Mouse (Mus musculus) liver, embryonic 14.5 days (tissue): ENCODE measurements at regions not wholly inside any gene's neighbourhood (a gene's known extent, or its start where the extent isn't known, plus 50 kb on each side); places are given as distances from the start of the nearest gene placed in this dataset.

Experiments
- CTCF ChIP-seq: IDR thresholded peaks from 2 replicates; pipeline ENCODE4 v1.5.1; 2016; ENCODE audit warnings: antibody characterized with exemption, low read depth, control low read depth
- EP300 ChIP-seq: IDR thresholded peaks from 2 replicates; pipeline ENCODE4 v1.6.1; 2016; ENCODE audit warnings: antibody characterized with exemption, low read depth

- TF ChIP-seq EP300 = no peak
- TF ChIP-seq CTCF = no peak
Measured at GRCm38 (mm10) chr1:120883632-120884031, 281.4 kb downstream of the En1 start.
